Mouse (Mus musculus) kidney, embryonic 16.5 days (tissue): Measurements from ENCODE around the gene Hmg20b. TPM values are rescaled to one million over a fixed set of nuclear protein-coding genes. Genes with fewer than 3 reads are reported as not detected.

Experiments used
- ATAC-seq: fragments of 200-750 bp; cut with Nextera tagmentation; 2 replicates; pipeline ENCODE4 v1.8.0; 2017; ENCODE audit warnings: moderate TSS enrichment; ENCODE audit not compliant: low FRiP score, low TSS enrichment
- H3K27ac ChIP-seq: fragments of 300-500 bp; sonication (generic); 2 replicates; pipeline ENCODE4 v1.5.1; 2014; ENCODE audit warnings: low read length
- H3K27me3 ChIP-seq: fragments of 300-500 bp; sonication (generic); 2 replicates; pipeline ENCODE4 v1.6.1; 2014; ENCODE audit warnings: low read length, control low read depth, mixed read lengths; ENCODE audit not compliant: insufficient read depth
- H3K36me3 ChIP-seq: fragments of 300-500 bp; sonication (generic); 2 replicates; pipeline ENCODE4 v1.6.1; 2014; ENCODE audit warnings: low read length, control low read depth, mixed read lengths; ENCODE audit not compliant: insufficient read depth
- H3K4me1 ChIP-seq: fragments of 300-500 bp; sonication (generic); 2 replicates; pipeline ENCODE4 v1.6.1; 2014; ENCODE audit warnings: low read length, control low read depth, mixed read lengths; ENCODE audit not compliant: insufficient read depth
- H3K4me2 ChIP-seq: fragments of 300-500 bp; sonication (generic); replicated peaks from 2 replicates; pipeline ENCODE4 v1.6.1; 2014; ENCODE audit warnings: low read depth, low read length
- H3K4me3 ChIP-seq: fragments of 300-500 bp; sonication (generic); 2 replicates; pipeline ENCODE4 v1.5.1; 2014; ENCODE audit warnings: mild to moderate bottlenecking, low read length
- H3K9ac ChIP-seq: fragments of 300-500 bp; sonication (generic); replicated peaks from 2 replicates; pipeline ENCODE4 v1.6.1; 2014; ENCODE audit warnings: low read length
- H3K9me3 ChIP-seq: fragments of 300-500 bp; sonication (generic); 2 replicates; pipeline ENCODE4 v1.6.1; 2016; ENCODE audit warnings: low read length, control low read depth
- WGBS: fragments of 180-500 bp; shearing (Covaris S2); extraction: QIAGEN DNeasy Blood & Tissue Kit; methylation state at CpG from one replicate; pipeline ENCODE4 v1.1.7; 2014; 5-methylcytosine and 5-hydroxymethylcytosine counted together
- microRNA-seq: library from miRNA; unstranded; fragments of <30 nt; microRNA quantifications from one replicate; pipeline ENCODE4, GENCODE M21; 2016
- polyA plus RNA-seq: library from polyadenylated mRNA; unstranded; fragments of >200 nt; fragmentation: Nextera tagmentation; extraction: Ambion mirVana; gene quantifications from 2 replicates; pipeline ENCODE4 v1.2.1, GENCODE M21; 2015

The Hmg20b gene
- polyA plus RNA-seq, 1 experiment from 2014 or later = 90.6 TPM

GRCm38 (mm10) chr10:81302288-81302687 is 48.0 kb downstream of the Hmg20b start:
- no peaks in the 10 kb centered on the region for H3K27me3 ChIP-seq
- peaks cover 16% of the 10 kb centered on the region for H3K36me3 ChIP-seq
- whole genome bisulfite sequencing = 53% methylated on average over 4 of the region's 4 CpGs
- no peak for ATAC-seq
- no peak overlapping the region for H3K4me3 ChIP-seq
- peak overlapping the region; percentile 56 for H3K27ac ChIP-seq
- H3K9me3 ChIP-seq = no peaks in the 10 kb centered on the region
- H3K4me2 ChIP-seq = peak overlapping the region; percentile 20; the same call in 1 of the 2 replicates
- 0 out of 2 replicates have a peak overlapping the region, but pooled peaks have one; percentile 32 for H3K9ac ChIP-seq
- H3K4me1 ChIP-seq = peaks cover 73% of the 10 kb centered on the region

- no peaks in the 10 kb centered on the region for H3K9me3 ChIP-seq
- peaks cover 75% of the 10 kb centered on the region for H3K4me1 ChIP-seq
- H3K27ac ChIP-seq = peak overlapping the region; percentile 87
- 79% methylated on average over 9 of the region's 9 CpGs for WGBS
- H3K9ac ChIP-seq = no peak overlapping the region
- H3K36me3 ChIP-seq = peaks cover 8% of the 10 kb centered on the region; the same call in 1 of the 2 replicates
- H3K4me3 ChIP-seq = no peak overlapping the region
- H3K4me2 ChIP-seq = no peak overlapping the region
- no peak for ATAC-seq
- H3K27me3 ChIP-seq = no peaks in the 10 kb centered on the region
Measured at GRCm38 (mm10) chr10:81301321-81301720, 49.0 kb downstream of the Hmg20b start.

DNA sequence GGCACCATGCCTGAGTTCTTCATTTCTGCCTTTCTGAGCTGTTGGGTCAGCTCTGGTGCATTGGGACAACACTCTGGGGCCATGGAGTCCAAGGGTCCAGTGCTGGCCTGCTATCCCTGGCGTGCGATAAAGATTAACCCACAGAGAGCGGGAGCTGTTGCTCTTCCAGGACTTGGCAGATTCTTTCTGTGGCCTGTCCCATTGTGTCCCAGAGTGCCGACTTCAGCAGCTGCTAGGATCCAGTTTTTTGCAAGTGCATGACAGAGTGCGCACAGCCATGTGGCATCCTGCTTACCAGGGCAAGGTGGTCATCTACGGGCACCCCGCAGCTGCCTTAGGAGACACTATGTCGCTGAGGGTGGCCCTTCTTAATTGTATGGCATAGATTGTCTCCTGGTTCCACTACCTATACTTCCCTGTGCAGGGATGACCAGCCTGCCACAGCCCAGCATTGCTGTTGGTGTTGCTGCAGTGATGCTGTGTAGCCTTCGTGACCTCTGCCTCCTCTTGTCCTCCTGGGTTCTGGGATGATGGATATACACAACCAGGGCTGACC is 49.9 kb downstream of the Hmg20b start:
- no peak overlapping the region for H3K4me3 ChIP-seq
- 69% methylated on average over 9 of the region's 9 CpGs for WGBS
- H3K9me3 ChIP-seq = no peaks in the 10 kb centered on the region
- peak overlapping the region; percentile 42; the same call in 1 of the 2 replicates for H3K9ac ChIP-seq
- H3K4me1 ChIP-seq = peaks cover 79% of the 10 kb centered on the region
- no peak overlapping the region for H3K4me2 ChIP-seq
- H3K36me3 ChIP-seq = no peaks in the 10 kb centered on the region
- ATAC-seq = peak; percentile 66
- no peaks in the 10 kb centered on the region for H3K27me3 ChIP-seq
- peak overlapping the region; percentile 87 for H3K27ac ChIP-seq

DNA sequence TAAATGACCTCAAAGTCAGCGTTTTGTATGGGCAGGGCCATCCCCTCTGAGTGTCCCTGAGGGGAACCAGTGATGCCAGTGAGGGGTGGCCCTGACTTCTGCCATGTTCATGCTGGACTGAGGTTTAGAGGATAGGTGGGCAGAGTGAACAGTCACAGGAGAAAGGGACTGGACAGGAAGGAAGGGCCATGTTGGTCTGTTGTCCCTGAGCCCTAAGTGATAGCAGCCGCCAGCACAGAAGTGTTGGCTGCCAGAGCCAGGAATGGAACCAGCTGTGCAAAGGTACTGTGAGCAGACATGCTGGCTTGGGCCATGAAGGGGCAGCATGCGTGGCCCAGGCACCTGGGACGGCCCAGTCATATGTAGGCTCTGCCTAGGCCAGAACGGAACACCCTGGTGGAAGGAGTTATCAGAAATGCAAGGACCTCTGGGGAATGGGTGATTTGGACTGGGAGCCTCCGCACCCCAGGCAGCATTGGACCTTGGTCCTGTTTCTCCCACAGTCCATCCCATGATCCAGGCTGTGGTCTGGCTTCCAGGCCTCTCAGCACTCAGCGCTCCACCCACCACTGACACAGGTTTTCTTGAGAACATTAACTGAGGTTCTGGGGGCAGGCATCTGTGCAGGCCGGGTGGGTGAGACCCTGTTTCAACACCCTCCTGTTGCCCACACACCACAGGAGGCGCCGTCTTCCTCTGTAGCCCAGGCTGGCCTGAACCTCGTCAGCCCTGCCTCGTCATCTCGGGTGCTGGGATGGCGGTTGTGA is 50.5 kb downstream of the Hmg20b start:
- ATAC-seq = peak; percentile 59; the same call in 1 of the 2 replicates
- Histone ChIP-seq H3K9me3 (no peaks in the 10 kb centered on the region), H3K27me3 (no peaks in the 10 kb centered on the region), H3K36me3 (no peaks in the 10 kb centered on the region), H3K4me3 (no peak overlapping the region), H3K27ac (peak overlapping the region; percentile 87), H3K4me2 (0 out of 2 replicates have a peak overlapping the region, but pooled peaks have one; percentile 11), H3K9ac (0 out of 2 replicates have a peak overlapping the region, but pooled peaks have one; percentile 41), H3K4me1 (peaks cover 80% of the 10 kb centered on the region)
- WGBS = 84% methylated on average over 14 of the region's 14 CpGs

- no peaks in the 10 kb centered on the region for H3K36me3 ChIP-seq
- H3K27me3 ChIP-seq = no peaks in the 10 kb centered on the region
- H3K4me3 ChIP-seq = no peak overlapping the region
- H3K4me2 ChIP-seq = no peak overlapping the region
- no peak overlapping the region for H3K9ac ChIP-seq
- ATAC-seq = no peak
- peak overlapping the region; percentile 87 for H3K27ac ChIP-seq
- 88% methylated on average over 17 of the region's 17 CpGs for WGBS
- no peaks in the 10 kb centered on the region for H3K9me3 ChIP-seq
- peaks cover 82% of the 10 kb centered on the region for H3K4me1 ChIP-seq
Measured at GRCm38 (mm10) chr10:81298369-81299100, 51.7 kb downstream of the Hmg20b start.

DNA sequence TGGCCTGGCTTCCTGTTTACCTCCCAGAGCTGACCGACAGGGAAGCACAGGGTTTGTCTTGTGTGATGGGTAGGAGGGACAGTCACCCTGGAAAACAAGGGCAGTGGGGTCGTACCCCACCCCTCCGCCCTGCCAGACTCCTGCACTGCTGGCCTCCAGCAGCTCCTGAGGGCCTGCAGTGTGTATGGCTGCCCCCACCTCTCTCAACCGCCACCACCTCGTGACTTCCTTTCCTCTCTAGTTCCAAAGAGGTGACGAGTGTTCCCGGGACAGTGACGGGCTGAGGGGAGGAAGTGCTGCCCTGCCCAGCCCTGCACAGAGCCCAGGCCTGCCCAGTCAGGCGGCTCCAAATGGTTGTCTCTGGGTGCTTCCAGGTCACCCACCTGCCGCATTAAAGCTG is 52.4 kb downstream of the Hmg20b start:
- H3K36me3 ChIP-seq = no peaks in the 10 kb centered on the region
- H3K4me1 ChIP-seq = peaks cover 75% of the 10 kb centered on the region
- WGBS = 27% methylated on average over 9 of the region's 10 CpGs
- H3K27ac ChIP-seq = peak overlapping the region; percentile 80
- no peaks in the 10 kb centered on the region for H3K9me3 ChIP-seq
- peak overlapping the region; percentile 14 for H3K4me2 ChIP-seq
- peak overlapping the region; percentile 40; the same call in 1 of the 2 replicates for H3K9ac ChIP-seq
- no peaks in the 10 kb centered on the region for H3K27me3 ChIP-seq
- H3K4me3 ChIP-seq = no peak overlapping the region
- peak; percentile 43 for ATAC-seq

DNA sequence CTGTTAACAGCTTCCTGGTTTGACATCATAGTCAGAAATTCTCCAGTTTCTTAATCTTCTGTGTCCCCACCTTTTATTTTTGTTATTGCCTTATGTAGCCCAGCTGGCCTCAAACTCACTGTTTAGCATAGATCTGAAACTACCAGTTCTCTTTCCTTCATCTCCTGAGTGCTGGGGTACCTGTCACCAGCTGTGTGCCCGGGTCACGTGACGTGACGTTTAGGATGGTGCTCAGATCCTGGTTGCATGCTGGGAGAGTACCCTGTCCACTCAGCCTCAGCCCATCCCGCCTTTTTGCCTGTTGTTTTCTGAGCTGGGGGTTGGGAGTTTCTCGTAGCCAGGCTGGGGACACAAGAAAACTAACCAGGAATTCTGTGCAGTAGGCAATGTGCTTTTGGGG is 53.0 kb downstream of the Hmg20b start:
- no peaks in the 10 kb centered on the region for H3K9me3 ChIP-seq
- H3K4me1 ChIP-seq = peaks cover 70% of the 10 kb centered on the region
- H3K36me3 ChIP-seq = no peaks in the 10 kb centered on the region
- 75% methylated on average over 6 of the region's 6 CpGs for WGBS
- no peaks in the 10 kb centered on the region for H3K27me3 ChIP-seq
- peak overlapping the region; percentile 80 for H3K27ac ChIP-seq
- peak overlapping the region; percentile 40; the same call in 1 of the 2 replicates for H3K9ac ChIP-seq
- 0 out of 2 replicates have a peak overlapping the region, but pooled peaks have one; percentile 14 for H3K4me2 ChIP-seq
- no peak for ATAC-seq
- H3K4me3 ChIP-seq = no peak overlapping the region

Small RNA genes lying within 50 kb of the gene (microRNA-seq; reads per million reads assigned to microRNA genes)
- not detected for gene Mir6913

Other genes starting within 250 kb of the Hmg20b start
- gene Map2k2, start 244.6 kb downstream of the Hmg20b start, polyA plus RNA-seq = 195 and 207 TPM in 2 replicates
- gene Zbtb7a, start 215.3 kb downstream of the Hmg20b start, polyA plus RNA-seq = 24.4 and 25.2 TPM in 2 replicates
- gene Pias4, start 182.6 kb downstream of the Hmg20b start, polyA plus RNA-seq = 51.0 and 56.2 TPM in 2 replicates
- gene Eef2, start 173.8 kb downstream of the Hmg20b start, polyA plus RNA-seq = 663 and 672 TPM in 2 replicates
- gene Dapk3, start 167.5 kb downstream of the Hmg20b start, polyA plus RNA-seq = 38.4 and 39.3 TPM in 2 replicates
- not detected in 2 replicates for gene 4930442H23Rik, start 166.6 kb downstream of the Hmg20b start, polyA plus RNA-seq
- not detected in 2 replicates for gene Nmrk2, start 148.4 kb downstream of the Hmg20b start, polyA plus RNA-seq
- gene Atcay, start 119.6 kb downstream of the Hmg20b start, polyA plus RNA-seq = 0.14 and 0.33 TPM in 2 replicates
- gene Zfr2, start 117.3 kb downstream of the Hmg20b start, polyA plus RNA-seq = 7.1 and 7.8 TPM in 2 replicates
- gene Matk, start 97.5 kb downstream of the Hmg20b start, polyA plus RNA-seq = 8.2 and 8.9 TPM in 2 replicates
- 218 and 238 TPM in 2 replicates for gene Mrpl54, start 83.5 kb downstream of the Hmg20b start, polyA plus RNA-seq
- gene Apba3, start 83.5 kb downstream of the Hmg20b start, polyA plus RNA-seq = 88.6 and 88.7 TPM in 2 replicates
- 21.9 and 22.6 TPM in 2 replicates for gene Tjp3, start 58.9 kb downstream of the Hmg20b start, polyA plus RNA-seq
- gene Pip5k1c, start 57.5 kb downstream of the Hmg20b start, polyA plus RNA-seq = 62.9 and 63.9 TPM in 2 replicates
- 42.3 and 43.2 TPM in 2 replicates for gene Cactin, start 29.4 kb downstream of the Hmg20b start, polyA plus RNA-seq
- 19.7 and 20.2 TPM in 2 replicates for gene Tbxa2r, start 21.7 kb downstream of the Hmg20b start, polyA plus RNA-seq
- gene Gipc3, start 7.2 kb downstream of the Hmg20b start, polyA plus RNA-seq = 0.09 TPM in 2 replicates
- gene Mfsd12, start 7.0 kb upstream of the Hmg20b start, polyA plus RNA-seq = 9.8 and 12.5 TPM in 2 replicates
- 0.98 and 1.2 TPM in 2 replicates for gene 4930404N11Rik, start 15.3 kb upstream of the Hmg20b start, polyA plus RNA-seq
- gene Fzr1, start 28.0 kb upstream of the Hmg20b start, polyA plus RNA-seq = 111 and 115 TPM in 2 replicates
- 87.6 and 104 TPM in 2 replicates for gene Dohh, start 33.9 kb upstream of the Hmg20b start, polyA plus RNA-seq
- gene Gm48551, start 34.0 kb upstream of the Hmg20b start, polyA plus RNA-seq = 5.0 and 5.2 TPM in 2 replicates
- 1.4 and 1.6 TPM in 2 replicates for gene Gm48552, start 38.5 kb upstream of the Hmg20b start, polyA plus RNA-seq
- gene Smim24, start 42.6 kb upstream of the Hmg20b start, polyA plus RNA-seq = 42.7 and 44.1 TPM in 2 replicates
- 87.8 and 92.0 TPM in 2 replicates for gene Nfic, start 105.2 kb upstream of the Hmg20b start, polyA plus RNA-seq
- gene Celf5, start 132.2 kb upstream of the Hmg20b start, polyA plus RNA-seq = 0.29 and 0.67 TPM in 2 replicates
- gene Ncln, start 145.9 kb upstream of the Hmg20b start, polyA plus RNA-seq = 107 and 112 TPM in 2 replicates
- 1.5 and 1.7 TPM in 2 replicates for gene S1pr4, start 149.7 kb upstream of the Hmg20b start, polyA plus RNA-seq
- 0.70 and 0.98 TPM in 2 replicates for gene Gna15, start 173.7 kb upstream of the Hmg20b start, polyA plus RNA-seq
- gene Gna11, start 194.7 kb upstream of the Hmg20b start, polyA plus RNA-seq = 92.3 and 92.7 TPM in 2 replicates
- 322 and 487 TPM in 2 replicates for gene Aes, start 209.0 kb upstream of the Hmg20b start, polyA plus RNA-seq
- 41.0 and 52.0 TPM in 2 replicates for gene Tle2, start 224.1 kb upstream of the Hmg20b start, polyA plus RNA-seq